Mouse (Mus musculus): ENCODE results near the gene Gm3183. TPM values are rescaled to one million over a fixed set of nuclear protein-coding genes. Genes with fewer than 3 reads are reported as not detected.
"Not testable (repeated sequence)": the region's sequence is repeated elsewhere in the genome, so short reads cannot be mapped to it uniquely, and the experiment has no call there.

Gene Gm3183
- not detected for total RNA-seq (2021)
- long read RNA-seq, experiment 1: 0 reads
- long read RNA-seq, experiment 2: 0 reads

DNA sequence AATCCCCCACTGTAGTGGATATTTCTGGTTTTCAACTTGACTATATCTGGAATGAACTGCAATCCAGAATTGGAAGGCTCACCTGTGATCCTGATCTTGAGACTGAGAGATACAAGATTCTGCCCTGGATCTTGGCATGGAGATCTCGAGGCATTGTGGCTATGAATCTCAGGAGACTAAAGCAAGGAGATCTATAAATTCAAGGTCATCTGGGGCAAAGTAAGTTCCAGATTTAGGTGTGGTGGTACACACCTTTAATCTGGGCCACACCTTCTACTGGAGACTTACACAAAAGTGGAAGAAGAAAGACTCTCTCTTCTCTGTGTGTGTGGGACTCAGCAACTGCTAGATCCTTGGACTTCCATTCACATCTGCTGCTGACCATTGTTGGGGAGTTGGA lies at the start of gene Gm3183:
TSS of gene Gm3183 (plus strand) at position 301 of the 400 bp plus-strand sequence.
- DNase-seq: not testable (repeated sequence)

Other genes starting within 250 kb of the Gm3183 start
- not detected for gene Gm3147, start 249.1 kb upstream of the Gm3183 start, total RNA-seq (2021)
- not detected for gene Gm6509, start 241.5 kb upstream of the Gm3183 start, total RNA-seq (2021)
- gene Gm6205, start 217.1 kb upstream of the Gm3183 start, total RNA-seq (2021): not detected
- gene Gm6367, start 123.2 kb downstream of the Gm3183 start, total RNA-seq (2021): not detected
- gene Gm7942, start 241.5 kb downstream of the Gm3183 start, total RNA-seq (2021): not detected